Mouse (Mus musculus) thymus, adult 2 months (tissue): ENCODE data around the gene Dstyk.

ENCODE experiments used
- CTCF ChIP-seq: fragments of 200-500 bp; IDR thresholded peaks from 2 replicates; pipeline ENCODE4 v1.5.1; 2012; ENCODE audit warnings: mild to moderate bottlenecking, control low read depth, low read length, moderate library complexity, borderline replicate concordance; ENCODE audit not compliant: control insufficient read depth, poor library complexity, insufficient read depth; ENCODE audit errors: extremely low read depth
- POLR2A ChIP-seq: fragments of 200-500 bp; IDR thresholded peaks from 2 replicates; pipeline ENCODE4 v1.6.1; 2012; ENCODE audit warnings: mild to moderate bottlenecking, low read length, control low read depth, moderate library complexity; ENCODE audit not compliant: control insufficient read depth, poor library complexity, insufficient read depth; ENCODE audit errors: extremely low read depth

DNA sequence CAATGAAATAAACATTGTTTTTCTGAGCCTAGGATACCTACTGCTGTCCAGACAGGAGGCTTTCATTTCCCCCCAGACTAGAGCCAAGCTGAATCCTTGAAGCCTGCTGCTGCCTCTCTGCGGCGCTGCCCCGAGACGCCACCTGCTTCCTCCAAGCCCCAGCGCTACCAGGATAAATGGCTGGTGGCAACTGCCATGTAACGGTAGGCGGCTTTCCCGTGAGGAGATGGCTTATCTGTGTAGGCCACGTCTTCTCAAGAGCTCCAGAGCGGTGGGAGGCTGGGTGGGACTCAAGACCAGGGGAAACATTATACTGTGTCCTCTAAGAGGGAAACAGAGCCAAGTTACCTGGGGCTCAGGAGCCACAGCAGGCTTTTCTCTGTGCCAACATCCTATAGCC lies 35.4 kb upstream of the Dstyk start:
- TF ChIP-seq CTCF (no peak), POLR2A (no peak)
